Mouse (Mus musculus): ENCODE measurements around the gene Slc22a30.

DNA sequence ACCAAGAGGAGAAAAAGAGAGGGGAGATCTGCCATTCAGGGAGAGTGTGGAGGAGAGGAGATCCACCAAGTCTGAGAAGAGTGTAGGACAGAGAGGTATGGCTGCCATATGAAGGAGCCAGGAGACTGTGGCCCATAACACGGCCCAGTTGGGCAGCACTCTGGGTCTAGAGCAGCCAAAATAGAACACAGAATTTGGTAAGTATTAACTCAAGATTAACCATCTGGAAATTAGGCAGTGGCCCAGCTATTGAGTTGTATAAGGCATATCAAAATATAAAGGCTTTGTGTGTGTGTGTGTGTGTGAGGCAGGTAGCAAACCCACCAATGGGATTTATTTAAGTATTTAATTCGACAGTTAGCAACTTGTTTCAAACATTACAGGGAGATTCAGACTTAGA, 43.4 kb upstream of the Slc22a30 start:
- TF ChIP-seq CTCF (conservative IDR thresholded peaks at IDR 0.05; ENCODE audit: insufficient read depth, insufficient read length, low read depth, low read length) (no peak), POLR2A (IDR thresholded peaks at IDR 0.05; ENCODE audit: low read depth, low read length) (no peak)
